Mouse (Mus musculus) heart, adult 8-10 months (tissue): ENCODE data around the gene Olfr1047. TPM values are rescaled to one million over a fixed set of nuclear protein-coding genes. Genes with fewer than 3 reads are reported as not detected.
"Not testable (repeated sequence)": the region's sequence is repeated elsewhere in the genome, so short reads cannot be mapped to it uniquely, and the experiment has no call there.

ENCODE experiments used
- DNase-seq: peaks from one replicate; pipeline ENCODE4 v3.0.0; 2022; ENCODE audit warnings: low spot score
- total RNA-seq, 4 experiments: library from RNA; stranded (reverse); gene quantifications; 2 replicates each; pipeline ENCODE4 v1.2.4; 2022

Gene Olfr1047
- not detected for total RNA-seq

- no peak for DNase-seq
These were observed at the start of gene Olfr1047 for GRCm38 (mm10) chr2:86231301-86231700. Gene Olfr1047, minus strand, starts transcription at chr2:86231401.

- not testable (repeated sequence) for DNase-seq
These were observed 47.8 kb upstream of the Olfr1047 start, which contains the start of gene Olfr1051 for GRCm38 (mm10) chr2:86278988-86279387. Gene Olfr1051, minus strand, starts transcription at chr2:86279088.

GRCm38 (mm10) chr2:86258228-86258627 is 27.0 kb upstream of the Olfr1047 start, which contains the start of gene Olfr1049:
Gene Olfr1049, minus strand, starts transcription at chr2:86258328.
- not testable (repeated sequence) for DNase-seq

- DNase-seq, result no peak
These were observed 9.0 kb upstream of the Olfr1047 start, which contains the start of gene Olfr1048 for GRCm38 (mm10) chr2:86240189-86240588. Gene Olfr1048, minus strand, starts transcription at chr2:86240289.

DNA sequence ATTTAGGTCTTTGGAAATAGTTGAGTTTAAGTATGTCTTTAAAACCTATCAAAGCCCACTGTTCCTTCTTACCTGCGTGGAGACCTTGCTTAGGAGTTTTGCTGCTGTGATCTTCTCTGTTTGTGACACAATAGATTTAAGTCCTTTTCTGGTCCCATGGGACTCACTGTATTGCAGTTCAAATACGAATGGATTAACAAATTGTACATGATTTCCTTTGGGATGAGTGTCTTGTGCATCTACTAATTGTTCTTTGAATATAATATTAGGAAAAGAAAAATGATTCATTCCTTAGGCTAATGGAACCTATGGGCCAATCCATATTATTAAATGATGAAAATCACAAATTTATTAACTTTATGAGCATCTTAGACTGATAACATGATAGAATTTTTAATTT is 12.0 kb downstream of the Olfr1047 start, which contains the start of gene Olfr1046:
Gene Olfr1046, minus strand, starts transcription at position 101 of the 400 bp plus-strand sequence.
- no peak for DNase-seq

DNA sequence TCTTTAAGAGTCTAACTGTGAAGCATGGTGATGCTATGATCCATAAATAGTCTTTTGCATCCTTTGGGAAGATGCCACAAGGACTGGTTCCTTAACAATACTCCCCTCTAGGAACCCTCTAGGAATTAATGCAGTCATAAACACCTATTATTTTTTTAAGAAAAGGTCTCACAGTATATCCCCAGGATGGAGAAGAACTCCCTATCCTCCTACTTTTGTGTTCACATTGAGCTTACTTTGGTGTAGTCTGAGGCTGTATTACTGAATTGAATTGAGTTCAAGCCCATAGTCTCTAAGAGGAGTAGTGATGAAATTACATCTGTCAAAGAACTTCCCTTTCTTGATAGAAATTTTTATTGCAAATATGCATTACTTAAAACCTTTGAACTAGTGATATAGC is 28.3 kb downstream of the Olfr1047 start, which contains the start of gene Olfr1045:
Gene Olfr1045, minus strand, starts transcription at position 101 of the 400 bp plus-strand sequence.
- no peak for DNase-seq

- no peak for DNase-seq
These were observed 35.3 kb downstream of the Olfr1047 start for GRCm38 (mm10) chr2:86195863-86196262.

GRCm38 (mm10) chr2:86185583-86185982 is 45.6 kb downstream of the Olfr1047 start, which contains the start of gene Olfr52:
Gene Olfr52, minus strand, starts transcription at chr2:86185683.
- DNase-seq, result no peak

DNA sequence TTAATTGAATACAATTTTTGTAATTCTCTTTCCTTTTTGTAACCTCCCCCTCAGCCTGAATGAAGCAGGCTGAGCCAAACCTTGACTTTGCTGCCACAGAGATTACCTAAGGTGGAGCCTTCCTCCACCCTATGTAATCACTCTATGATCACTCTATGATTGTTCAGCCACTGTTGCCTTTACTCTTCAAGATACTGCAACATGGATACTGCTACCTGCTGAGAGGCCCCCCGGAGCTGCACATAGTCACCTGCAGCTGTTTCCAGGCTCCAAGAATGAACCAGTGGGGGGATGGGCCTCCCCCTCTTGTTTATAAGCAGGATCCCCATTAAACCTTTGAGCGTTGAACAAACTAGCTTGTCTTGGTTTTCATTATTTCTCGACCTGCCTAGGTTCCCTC is 51.3 kb downstream of the Olfr1047 start:
- no peak for DNase-seq

- no peak for DNase-seq
These were observed 53.5 kb downstream of the Olfr1047 start, which contains the start of gene Olfr1044 for GRCm38 (mm10) chr2:86177720-86178119. Gene Olfr1044, minus strand, starts transcription at chr2:86177820.

Other genes with a start within 250 kb of the Olfr1047 start
- not detected for gene Olfr1031, start 241.1 kb downstream of the Olfr1047 start, total RNA-seq
- not detected for gene Olfr1032, start 225.9 kb downstream of the Olfr1047 start, total RNA-seq
- gene Olfr1033, start 210.8 kb downstream of the Olfr1047 start, total RNA-seq, result 1 to 10 TPM; 2.0 to 5.0 (median 3.4) TPM
- gene Olfr1034, start 185.5 kb downstream of the Olfr1047 start, total RNA-seq, result under 1 TPM; 0.19 to 0.28 (median 0.24) TPM
- not detected for gene Olfr1036, start 157.4 kb downstream of the Olfr1047 start, total RNA-seq
- not detected for gene Olfr1037, start 144.0 kb downstream of the Olfr1047 start, total RNA-seq
- not detected for gene Olfr1039, start 95.5 kb downstream of the Olfr1047 start, total RNA-seq
- not detected for gene Olfr1040, start 84.7 kb downstream of the Olfr1047 start, total RNA-seq
- not detected for gene Olfr1042, start 69.6 kb downstream of the Olfr1047 start, total RNA-seq
- gene Olfr1043, start 63.9 kb downstream of the Olfr1047 start, total RNA-seq, result not detected
- gene Olfr1044, start 53.6 kb downstream of the Olfr1047 start, total RNA-seq, result not detected
- not detected for gene Olfr52, start 45.7 kb downstream of the Olfr1047 start, total RNA-seq
- not detected for gene Olfr1045, start 28.4 kb downstream of the Olfr1047 start, total RNA-seq
- not detected for gene Olfr1046, start 12.1 kb downstream of the Olfr1047 start, total RNA-seq
- gene Olfr1048, start 8.9 kb upstream of the Olfr1047 start, total RNA-seq, result not detected
- gene Olfr1049, start 26.9 kb upstream of the Olfr1047 start, total RNA-seq, result not detected
- gene Olfr1051, start 47.7 kb upstream of the Olfr1047 start, total RNA-seq, result not detected
- not detected for gene Olfr1052, start 61.1 kb upstream of the Olfr1047 start, total RNA-seq
- not detected for gene Olfr1053, start 83.9 kb upstream of the Olfr1047 start, total RNA-seq
- not detected for gene Olfr1054, start 104.0 kb upstream of the Olfr1047 start, total RNA-seq
- not detected for gene Olfr1055, start 118.9 kb upstream of the Olfr1047 start, total RNA-seq
- gene Olfr1056, start 131.1 kb upstream of the Olfr1047 start, total RNA-seq, result not detected
- gene Olfr1057, start 147.0 kb upstream of the Olfr1047 start, total RNA-seq, result not detected
- gene Olfr1058, start 157.2 kb upstream of the Olfr1047 start, total RNA-seq, result not detected
- gene Olfr1061, start 182.6 kb upstream of the Olfr1047 start, total RNA-seq, result not detected
- gene Olfr1062, start 195.3 kb upstream of the Olfr1047 start, total RNA-seq, result not detected
- gene Olfr1065, start 219.2 kb upstream of the Olfr1047 start, total RNA-seq, result not detected
- gene Olfr1066, start 224.9 kb upstream of the Olfr1047 start, total RNA-seq, result not detected